Mouse (Mus musculus) adipocyte (in vitro differentiated cells): ENCODE results near the gene 1700011L22Rik.

Experiments
- DNase-seq: peaks from one replicate; pipeline ENCODE4 v3.0.0-alpha.2; 2016; ENCODE audit warnings: low spot score

Gene 1700011L22Rik

GRCm38 (mm10) chr8:79248470-79248869, at the start of gene 1700011L22Rik:
TSS of gene 1700011L22Rik (minus strand) at chr8:79248570.
- DNase-seq, result no peak

GRCm38 (mm10) chr8:79297763-79298162, 49.4 kb upstream of the 1700011L22Rik start:
- DNase-seq, result peak; percentile 77

DNA sequence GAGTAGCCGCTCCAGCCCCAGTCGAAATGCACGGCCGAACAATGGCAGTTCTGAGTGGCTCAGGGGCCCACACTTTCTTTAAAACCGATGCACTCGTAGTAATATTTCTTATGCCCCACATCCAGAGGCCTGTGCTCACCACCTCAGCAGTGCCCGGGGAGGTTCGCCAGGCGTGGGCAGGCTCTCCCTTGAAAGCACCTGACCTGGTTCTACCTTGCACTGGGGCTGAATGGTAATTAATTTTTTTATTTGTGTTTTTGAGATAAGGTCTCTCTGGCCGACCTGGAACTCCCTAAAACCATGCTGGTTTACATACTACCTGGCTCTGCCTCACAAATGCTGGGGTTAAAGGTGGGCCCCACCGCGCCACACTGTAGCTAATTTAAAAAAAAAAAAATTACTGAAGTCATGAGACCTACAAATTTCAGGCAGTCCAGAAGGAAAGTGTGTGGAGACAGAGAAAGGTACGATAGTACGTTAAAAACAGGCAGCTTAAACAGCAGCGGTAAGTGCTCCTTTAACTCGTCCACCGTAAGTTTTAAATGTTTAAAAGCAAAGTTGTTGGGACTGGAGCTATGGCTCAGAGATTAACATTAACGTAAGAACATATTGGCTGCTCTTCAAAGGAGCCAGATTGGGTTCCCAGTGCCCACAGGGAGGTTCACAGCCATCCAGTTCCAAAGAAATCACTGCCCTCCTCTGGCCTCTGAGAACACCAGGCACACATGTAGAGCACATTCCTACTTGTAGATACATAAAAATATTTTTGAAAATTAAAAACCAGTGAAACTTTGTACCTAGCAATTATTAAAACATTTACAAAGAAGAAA, 47.1 kb upstream of the 1700011L22Rik start:
- DNase-seq, result peak; percentile 30

DNA sequence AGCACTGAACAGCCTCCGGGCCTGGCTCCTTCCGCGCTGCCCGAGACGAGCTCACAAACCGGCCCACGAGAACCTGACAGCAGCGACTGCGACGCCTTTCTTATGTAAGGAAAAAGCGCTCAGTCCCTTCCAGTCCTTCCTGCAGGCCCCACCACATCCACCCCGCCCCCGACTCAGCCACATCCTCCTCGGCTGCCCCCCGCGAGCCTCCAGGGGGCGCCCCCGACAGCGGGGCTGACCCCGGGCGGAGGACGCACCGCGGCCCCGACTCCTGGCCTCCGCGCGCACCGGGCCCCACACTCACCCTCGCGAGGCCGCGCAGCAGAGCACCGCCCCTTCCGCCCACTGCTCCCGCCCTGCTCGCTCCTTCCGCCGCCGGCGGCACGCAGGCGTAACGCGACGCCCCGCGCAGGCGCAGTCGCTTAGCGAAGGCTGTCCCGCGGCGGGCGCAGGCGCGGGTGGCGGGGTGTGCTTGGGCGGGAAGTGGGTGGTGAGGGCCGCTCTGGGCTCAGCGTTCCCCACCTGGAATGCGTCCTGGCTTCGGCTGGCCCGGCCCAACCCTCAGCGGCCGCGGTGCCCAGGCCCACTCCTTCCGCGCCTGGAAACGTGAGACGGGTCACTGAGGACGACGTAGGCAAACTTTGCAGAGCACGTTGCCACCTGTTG, 46.4 kb upstream of the 1700011L22Rik start, which contains the start of gene Mmaa:
TSS of gene Mmaa (minus strand) at position 328 of the 666 bp plus-strand sequence.
- peak; percentile 96 for DNase-seq

- no peak for DNase-seq
Observed at GRCm38 (mm10) chr8:79293841-79294240, 45.5 kb upstream of the 1700011L22Rik start.

DNA sequence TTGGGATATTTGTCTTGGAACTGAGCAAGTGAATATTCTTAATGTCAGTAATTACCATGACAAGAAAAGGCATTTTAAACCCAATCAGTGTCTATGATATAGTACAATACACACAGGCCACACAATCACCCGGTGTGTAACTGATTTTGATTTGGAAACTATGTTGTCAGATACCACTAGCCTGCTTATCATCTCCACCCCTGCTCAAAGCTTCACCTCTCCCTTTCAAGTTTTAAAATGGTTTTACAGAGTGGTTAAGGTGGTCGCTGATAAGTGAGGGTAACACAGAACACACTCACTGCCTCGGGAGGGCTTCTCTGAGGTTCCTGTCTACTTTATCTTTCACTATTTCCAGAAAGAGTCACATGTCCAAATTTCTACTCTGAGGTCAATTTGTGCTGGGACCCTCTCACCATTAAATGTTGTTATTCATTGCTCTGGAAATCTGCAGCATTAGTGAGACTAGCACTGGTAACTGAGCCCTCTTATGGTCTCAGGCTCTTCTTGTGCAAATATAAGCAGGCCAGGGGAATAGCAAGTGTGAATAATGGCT, 44.4 kb upstream of the 1700011L22Rik start:
- DNase-seq, result no peak

GRCm38 (mm10) chr8:79289592-79289991, 41.2 kb upstream of the 1700011L22Rik start:
- peak; percentile 23 for DNase-seq

- no peak for DNase-seq
Observed at GRCm38 (mm10) chr8:79288681-79289080, 40.3 kb upstream of the 1700011L22Rik start.

DNA sequence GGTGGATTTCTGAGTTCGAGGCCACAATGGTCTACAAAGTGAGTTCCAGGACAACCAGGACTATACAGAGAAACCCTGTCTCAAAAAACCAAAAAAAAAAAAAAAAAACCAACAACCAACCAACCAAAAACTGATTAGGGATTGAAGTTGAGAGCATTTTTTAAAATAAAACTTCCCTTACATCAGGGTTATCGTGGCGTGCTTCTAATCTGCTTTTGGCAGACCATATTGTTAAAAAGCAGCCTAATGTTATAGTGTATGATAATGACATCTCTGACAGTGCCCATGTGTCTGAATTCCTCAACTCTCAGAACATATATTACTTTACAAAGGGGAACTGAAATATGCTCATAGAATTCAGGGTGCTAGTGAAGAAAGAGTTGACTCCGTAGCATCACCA, 39.9 kb upstream of the 1700011L22Rik start:
- no peak for DNase-seq

GRCm38 (mm10) chr8:79286424-79286823, 38.1 kb upstream of the 1700011L22Rik start:
- no peak for DNase-seq

GRCm38 (mm10) chr8:79284626-79285025, 36.3 kb upstream of the 1700011L22Rik start:
- DNase-seq, result no peak

GRCm38 (mm10) chr8:79281376-79281890, 33.1 kb upstream of the 1700011L22Rik start:
- no peak for DNase-seq

DNA sequence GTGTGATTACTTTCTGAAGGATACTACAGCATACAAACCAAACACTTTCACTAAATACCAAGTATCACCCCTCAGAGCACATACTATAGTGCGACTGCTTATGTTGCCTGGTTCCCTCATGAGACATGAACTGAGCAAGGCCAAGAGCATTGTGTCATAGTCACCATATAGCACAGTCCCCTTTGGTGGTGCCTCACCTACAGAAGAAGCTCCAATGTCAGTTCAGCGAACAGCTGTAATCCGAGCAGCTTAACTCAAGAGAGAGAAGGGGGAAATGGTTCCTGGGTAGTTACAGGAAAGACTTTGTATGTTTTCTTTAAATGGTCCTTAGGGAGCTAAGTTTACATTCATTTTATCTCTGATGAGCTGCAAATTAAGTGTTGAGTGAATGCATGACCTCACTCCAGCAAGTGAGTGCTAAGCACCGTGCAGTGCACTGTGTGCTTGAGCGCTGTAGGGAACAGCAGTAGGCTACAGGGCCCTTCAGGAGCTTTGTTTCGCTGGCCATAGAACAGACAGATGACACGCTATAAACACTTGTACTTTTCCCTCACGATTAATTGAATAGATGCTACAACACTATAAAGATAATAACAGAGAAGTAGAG, 29.0 kb upstream of the 1700011L22Rik start:
- no peak for DNase-seq

GRCm38 (mm10) chr8:79274940-79275339, 26.6 kb upstream of the 1700011L22Rik start:
- no peak for DNase-seq

GRCm38 (mm10) chr8:79273776-79274175, 25.4 kb upstream of the 1700011L22Rik start:
- no peak for DNase-seq

GRCm38 (mm10) chr8:79272676-79273075, 24.3 kb upstream of the 1700011L22Rik start:
- DNase-seq, result no peak

GRCm38 (mm10) chr8:79268921-79269320, 20.6 kb upstream of the 1700011L22Rik start:
- DNase-seq, result no peak

GRCm38 (mm10) chr8:79261920-79262319, 13.6 kb upstream of the 1700011L22Rik start:
- no peak for DNase-seq

- peak; percentile 6 for DNase-seq
Observed at GRCm38 (mm10) chr8:79256076-79256705, 7.8 kb upstream of the 1700011L22Rik start.

DNA sequence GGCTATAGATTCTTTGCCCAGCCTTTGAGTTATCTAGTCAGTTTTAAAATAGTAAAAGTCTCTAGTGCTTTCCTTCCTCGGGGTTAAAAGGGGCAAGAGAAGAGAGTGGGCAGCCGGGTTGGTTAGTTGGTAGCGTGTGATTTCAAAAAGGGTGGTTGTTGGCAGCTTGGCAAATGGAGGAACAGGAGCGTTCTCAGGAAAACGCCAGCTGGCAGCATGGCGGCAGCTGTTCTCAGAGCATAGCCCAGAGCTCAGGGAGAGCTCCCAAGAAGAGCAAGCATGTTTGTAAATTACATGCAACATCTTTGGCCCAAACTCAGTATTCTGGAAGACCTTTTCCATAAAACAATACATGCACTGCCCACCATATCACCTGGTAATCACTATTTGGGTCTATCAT, 5.4 kb upstream of the 1700011L22Rik start:
- no peak for DNase-seq

GRCm38 (mm10) chr8:79243422-79243821, 4.9 kb downstream of the 1700011L22Rik start:
- DNase-seq, result no peak

DNA sequence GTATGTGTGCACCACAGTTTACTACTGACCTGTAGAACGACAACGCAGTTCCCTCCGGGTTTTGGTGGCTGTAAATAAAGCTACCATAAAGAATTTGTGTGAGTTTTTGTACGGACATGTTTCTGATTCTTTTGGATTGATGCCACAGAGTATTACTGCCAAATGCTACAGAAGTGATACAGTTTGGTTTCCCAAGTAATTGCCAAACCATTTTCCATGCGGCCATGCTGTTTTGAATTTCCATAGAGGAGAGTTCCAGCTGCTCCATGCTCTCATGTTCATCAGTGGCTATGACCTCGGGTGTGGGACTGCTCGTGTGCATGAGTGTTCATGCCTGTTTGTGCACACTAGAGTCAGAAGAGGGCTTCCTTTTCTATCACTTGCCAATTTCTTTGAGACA, 8.4 kb downstream of the 1700011L22Rik start:
- peak; percentile 16 for DNase-seq
